In genomic region chr6:117900126-117901080, GRCm38 (mm10) we compare ENCODE assay signal across 1 mouse cellular context.
TF ChIP-seq lines count a peak whose summit lies in the region.

Gene Hnrnpf, plus strand, starts transcription at chr6:117900324.

TF ChIP-seq in CH12.LX, 34 proteins besides CTCF, POLR2A, EP300 and RAD21 (continued from another document):
- TF ChIP-seq JUN (IDR thresholded peaks at IDR 0.05; ENCODE audit: insufficient read depth, low read depth, low read length) (no peak), HCFC1 (IDR thresholded peaks at IDR 0.05; ENCODE audit: low read depth, low read length) (peak; percentile 77), IRF4 (IDR thresholded peaks at IDR 0.05; ENCODE audit: low read depth, low read length) (peak; percentile 17; the same call in 1 of the 2 replicates), UBTF (IDR thresholded peaks at IDR 0.05; ENCODE audit: low read depth, low read length) (no peak), POLR2AphosphoS2 (IDR thresholded peaks at IDR 0.05; ENCODE audit: low read depth, low read length) (no peak; the same call in 1 of the 2 replicates), USF1 (IDR thresholded peaks at IDR 0.05; ENCODE audit: low read depth, low read length) (no peak)
